Mouse (Mus musculus) bone marrow, adult 2 months (tissue): ENCODE data around the gene Stk10.

Experiments used
- CTCF ChIP-seq: fragments of 200-500 bp; IDR thresholded peaks from 2 replicates; pipeline ENCODE4 v1.5.1; 2011; ENCODE audit warnings: low read length, control low read depth; ENCODE audit not compliant: control insufficient read depth, insufficient read depth
- POLR2A ChIP-seq: fragments of 200-500 bp; IDR thresholded peaks from 2 replicates; pipeline ENCODE4 v1.6.1; 2011; ENCODE audit warnings: low read depth, mild to moderate bottlenecking, control low read depth, low read length, borderline replicate concordance; ENCODE audit not compliant: control insufficient read depth

- no peak for TF ChIP-seq CTCF
- 0 out of 2 replicates have a peak, but pooled peaks have one; percentile 15 for TF ChIP-seq POLR2A
Observed at GRCm38 (mm10) chr11:32619257-32619816, 86.2 kb downstream of the Stk10 start.
